In genomic region chr17:26011841-26012460, GRCm38 (mm10) we compare ENCODE assay signal across 7 mouse cellular contexts. TPM values are rescaled to one million over a fixed set of nuclear protein-coding genes. Genes with fewer than 3 reads are reported as not detected.
A peak's percentile ranks its signal among the peaks of the same experiment; 100 is the strongest.
DNase-seq lines count a peak whose midpoint lies in the region; ATAC-seq lines count a peak whose summit lies in the region.

No protein-coding gene starts in this region.

- no peaks in the 10 kb centered on the region for H3K9me3 ChIP-seq in intestine, embryonic 14.5 days (ENCODE audit: control insufficient read depth, low read length)
- H3K9me3 ChIP-seq in midbrain, embryonic 11.5 days (ENCODE audit: control insufficient read depth, low read length), result no peaks in the 10 kb centered on the region

- peak; percentile 80 to 88 for DNase-seq in adrenal gland, adult (ENCODE audit: inconsistent age in 2 of 2, low spot score in 1 of 2)
- peak; percentile 87 for DNase-seq in embryo, embryonic 10 days (ENCODE audit: low spot score)
- DNase-seq in gastrocnemius, postnatal 36 days, result peak; percentile 58 to 60
- peak; percentile 90 for DNase-seq in intestine, embryonic 14.5 days (ENCODE audit: low spot score)
- peak; percentile 75 for DNase-seq in left cerebral cortex, postnatal 4 days
- peak; percentile 95 for DNase-seq in midbrain, embryonic 11.5 days (ENCODE audit: low spot score, missing footprints)
- DNase-seq in skeletal muscle tissue, adult 2 months (ENCODE audit: low read depth, low spot score), result peak; percentile 87

- H3K9ac ChIP-seq in intestine, embryonic 14.5 days (ENCODE audit: low read length), result no peak overlapping the region
- no peak overlapping the region for H3K9ac ChIP-seq in midbrain, embryonic 11.5 days (ENCODE audit: low read length)

- no peak overlapping the region for H3K4me2 ChIP-seq in intestine, embryonic 14.5 days (ENCODE audit: low read length)
- H3K4me2 ChIP-seq in midbrain, embryonic 11.5 days, result no peak overlapping the region

- H3K27me3 ChIP-seq in intestine, embryonic 14.5 days (replicated peaks; ENCODE audit: control insufficient read depth, insufficient read depth, low read length), result no peaks in the 10 kb centered on the region
- H3K27me3 ChIP-seq in midbrain, embryonic 11.5 days (ENCODE audit: control insufficient read depth, insufficient read depth, low read length), result no peaks in the 10 kb centered on the region

- WGBS in intestine, embryonic 14.5 days, result 9% methylated on average over 15 of the region's 15 CpGs
- 13% methylated on average over 15 of the region's 15 CpGs for WGBS in midbrain, embryonic 11.5 days

- H3K4me1 ChIP-seq in intestine, embryonic 14.5 days (replicated peaks; ENCODE audit: control insufficient read depth, insufficient read depth, low read length), result no peaks in the 10 kb centered on the region
- no peaks in the 10 kb centered on the region for H3K4me1 ChIP-seq in midbrain, embryonic 11.5 days (ENCODE audit: control insufficient read depth, insufficient read depth, low read length)

- no peak overlapping the region for H3K4me3 ChIP-seq in intestine, embryonic 14.5 days (ENCODE audit: low read depth, low read length)
- H3K4me3 ChIP-seq in midbrain, embryonic 11.5 days (ENCODE audit: low read depth, low read length), result no peak overlapping the region

- ATAC-seq in intestine, embryonic 14.5 days (replicated peaks; ENCODE audit: low FRiP score, low TSS enrichment, low read depth), result peak; percentile 72
- ATAC-seq in midbrain, embryonic 11.5 days (ENCODE audit: low FRiP score), result no peak; the same call in 1 of the 2 replicates

- no peak overlapping the region for H3K27ac ChIP-seq in intestine, embryonic 14.5 days (ENCODE audit: low read depth)
- H3K27ac ChIP-seq in midbrain, embryonic 11.5 days (ENCODE audit: low read depth, low read length), result no peak overlapping the region

- peaks cover 41% of the 10 kb centered on the region for H3K36me3 ChIP-seq in intestine, embryonic 14.5 days (ENCODE audit: control insufficient read depth, insufficient read depth, low read length)
- peaks cover 6% of the 10 kb centered on the region; the same call in 1 of the 2 replicates for H3K36me3 ChIP-seq in midbrain, embryonic 11.5 days (ENCODE audit: control insufficient read depth, insufficient read depth, low read length)

- intact Hi-C loops in gastrocnemius, postnatal 36 days (cut with DNase I), result loop anchor here (2.0 kb wide), 1 partner anchor 79 kb away; the partner anchor contains the start of gene Decr2
- intact Hi-C loops in left cerebral cortex, postnatal 4 days (cut with DNase I), result no loop called here

RNA-seq across cellular contexts. Expression of gene Capn15, which starts 26.4 kb away (rescaled TPM):
- 1 to 10 TPM; 5.4 to 6.5 TPM for total RNA-seq in gastrocnemius, postnatal 36 days (2021)
- 23.4 and 23.5 TPM in 2 replicates for polyA plus RNA-seq in intestine, embryonic 14.5 days (2014; fragmentation: Nextera tagmentation; extraction: Ambion mirVana)
- 10 to 100 TPM; 42.2 to 45.9 TPM for total RNA-seq in left cerebral cortex, postnatal 4 days (2021)
- polyA plus RNA-seq in midbrain, embryonic 11.5 days (2014; fragmentation: Nextera tagmentation; extraction: Ambion mirVana), result 19.0 and 21.5 TPM in 2 replicates

RNA-seq across cellular contexts. Expression of gene Rab11fip3, which starts 57.4 kb away (rescaled TPM):
- total RNA-seq in gastrocnemius, postnatal 36 days (2021), result 10 to 100 TPM; 57.9 to 61.5 TPM
- polyA plus RNA-seq in intestine, embryonic 14.5 days (2014; fragmentation: Nextera tagmentation; extraction: Ambion mirVana), result 12.8 and 13.7 TPM in 2 replicates
- total RNA-seq in left cerebral cortex, postnatal 4 days (2021), result 10 to 100 TPM; 79.6 to 82.5 TPM
- polyA plus RNA-seq in midbrain, embryonic 11.5 days (2014; fragmentation: Nextera tagmentation; extraction: Ambion mirVana), result 18.1 and 18.2 TPM in 2 replicates

RNA-seq across cellular contexts. Expression of gene A930017K11Rik, which starts 59.6 kb away (rescaled TPM):
- total RNA-seq in gastrocnemius, postnatal 36 days (2021), result not detected
- polyA plus RNA-seq in intestine, embryonic 14.5 days (2014; fragmentation: Nextera tagmentation; extraction: Ambion mirVana), result 0.28 TPM in 1 of 2 replicates, not detected in the other
- not detected for total RNA-seq in left cerebral cortex, postnatal 4 days (2021)
- polyA plus RNA-seq in midbrain, embryonic 11.5 days (2014; fragmentation: Nextera tagmentation; extraction: Ambion mirVana), result not detected in 2 replicates

Comparison
In these comparisons a context has a peak if more than half of its experiments do, and no peak if none do; other contexts are left out.
1. RNA of gene Capn15, which starts 26.4 kb away (total RNA-seq): 42.2 to 45.9 TPM in left cerebral cortex, postnatal 4 days; 5.4 to 6.5 TPM in gastrocnemius, postnatal 36 days; every median in the first group is over 4 times any median in the second.
2. Peak in every context shown above with its lines, with median percentiles within 50 percentile points of each other: DNase-seq.